Mouse (Mus musculus): ENCODE measurements around the gene Arhgap21.

Arhgap21 gene

DNA sequence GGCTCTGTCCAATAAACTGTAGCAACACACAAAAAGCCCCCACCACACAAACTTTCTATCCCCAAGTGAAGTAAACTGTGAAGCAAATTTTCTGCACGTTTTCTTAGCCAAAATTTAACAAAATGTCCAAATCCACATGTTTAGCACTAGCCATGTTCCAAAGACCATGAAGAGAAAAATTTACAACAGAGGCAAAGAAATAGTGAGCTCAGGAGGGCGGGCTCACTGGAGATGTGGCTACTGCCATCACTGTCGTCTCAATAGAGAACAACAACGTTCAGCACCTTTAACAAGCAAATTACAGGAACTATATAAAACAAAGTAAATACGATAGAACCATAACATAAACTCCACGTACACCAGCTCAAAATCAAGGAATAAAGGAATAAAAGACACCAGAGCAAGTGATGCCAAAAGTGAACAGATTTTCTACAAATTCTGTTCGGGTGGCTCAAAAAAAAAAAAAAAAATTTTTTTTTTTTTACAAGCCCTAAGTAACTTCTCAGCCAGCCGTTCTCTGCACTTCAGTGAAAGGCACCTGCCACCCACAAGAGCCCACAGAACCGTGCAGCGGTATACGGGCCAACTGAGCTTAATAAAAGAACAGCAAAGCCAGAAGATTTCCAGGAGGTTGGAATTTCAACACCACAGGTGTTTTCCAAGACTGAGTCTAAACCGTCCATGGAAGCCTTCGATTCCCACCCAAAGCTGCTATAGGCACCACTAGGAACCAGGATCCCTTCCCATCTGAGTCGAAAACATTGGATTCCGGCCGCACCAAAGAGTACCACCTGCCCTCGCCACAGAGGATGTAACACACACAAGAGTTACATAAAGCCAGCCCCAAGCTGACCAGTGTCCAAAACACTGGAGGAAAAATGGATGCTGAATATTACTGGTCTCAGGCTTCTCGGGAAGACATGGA lies 2.2 kb downstream of the Arhgap21 start:
- no peak for DNase-seq (ENCODE audit: low read depth, low spot score)

DNA sequence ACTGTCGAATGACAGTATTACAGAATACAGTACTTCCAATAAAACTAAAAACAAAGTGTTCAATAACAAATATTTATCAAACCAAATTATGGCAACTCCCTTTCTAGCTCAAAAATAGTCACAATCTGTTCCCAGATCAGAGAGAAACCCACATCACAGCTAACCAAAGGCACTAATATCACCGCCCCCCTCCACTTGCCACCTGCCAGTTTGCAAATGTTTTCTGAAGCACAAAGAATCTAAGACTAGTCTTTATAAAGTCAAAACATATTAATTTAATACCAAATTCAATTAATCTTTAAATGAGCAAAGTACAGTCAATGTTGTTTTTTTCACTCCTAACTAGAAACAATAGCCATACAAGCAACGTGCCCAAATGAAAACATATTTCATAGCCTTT lies 3.3 kb downstream of the Arhgap21 start:
- no peak for DNase-seq (ENCODE audit: low read depth, low spot score)

DNA sequence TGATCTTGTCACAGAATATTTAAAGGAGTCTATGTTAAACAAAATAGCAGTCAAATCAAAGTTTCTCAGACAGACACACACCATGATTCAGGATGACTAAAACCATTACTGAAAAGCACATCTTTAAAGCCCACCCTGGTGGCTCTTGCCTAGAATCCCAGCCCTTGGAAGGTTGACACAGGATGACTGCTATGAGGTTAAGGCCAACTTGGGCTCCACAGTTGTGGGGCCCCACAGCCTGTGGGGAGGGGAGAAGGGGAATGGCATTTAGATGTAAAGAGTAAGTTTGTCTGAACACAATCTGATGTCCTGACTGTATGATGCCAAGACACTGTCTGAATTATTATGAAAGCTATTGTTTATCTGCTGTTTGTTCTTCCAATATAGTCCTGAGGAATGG lies 4.2 kb downstream of the Arhgap21 start:
- DNase-seq (ENCODE audit: low read depth, low spot score), result no peak

DNA sequence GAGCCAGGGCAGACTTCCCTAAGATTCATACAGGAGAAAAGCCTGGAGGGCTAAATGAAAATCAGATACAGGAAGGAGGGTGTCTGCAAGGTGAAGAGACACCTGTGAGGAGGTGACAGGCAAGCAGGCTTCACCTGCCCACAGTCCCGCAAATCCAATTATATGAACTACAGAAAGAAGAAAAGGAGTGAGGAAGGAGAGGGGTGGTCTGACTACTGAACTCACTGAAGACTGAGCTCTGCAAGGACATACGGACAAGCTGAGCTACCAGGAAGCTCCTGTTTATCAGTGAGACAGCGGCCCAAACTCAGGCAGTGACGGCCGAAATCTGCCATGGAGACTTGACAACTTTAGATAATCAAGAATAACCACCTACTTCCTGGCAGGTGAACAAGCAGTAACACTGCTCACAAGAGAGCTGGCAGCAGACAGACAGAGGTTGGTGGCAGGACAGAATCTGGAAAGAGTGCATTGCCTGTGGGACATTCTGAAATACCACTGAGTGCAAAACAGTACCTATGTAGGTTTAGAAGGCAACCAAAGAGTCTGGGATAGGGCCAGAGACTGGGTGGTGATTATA lies 5.4 kb downstream of the Arhgap21 start:
- DNase-seq (ENCODE audit: low read depth, low spot score), result no peak

DNA sequence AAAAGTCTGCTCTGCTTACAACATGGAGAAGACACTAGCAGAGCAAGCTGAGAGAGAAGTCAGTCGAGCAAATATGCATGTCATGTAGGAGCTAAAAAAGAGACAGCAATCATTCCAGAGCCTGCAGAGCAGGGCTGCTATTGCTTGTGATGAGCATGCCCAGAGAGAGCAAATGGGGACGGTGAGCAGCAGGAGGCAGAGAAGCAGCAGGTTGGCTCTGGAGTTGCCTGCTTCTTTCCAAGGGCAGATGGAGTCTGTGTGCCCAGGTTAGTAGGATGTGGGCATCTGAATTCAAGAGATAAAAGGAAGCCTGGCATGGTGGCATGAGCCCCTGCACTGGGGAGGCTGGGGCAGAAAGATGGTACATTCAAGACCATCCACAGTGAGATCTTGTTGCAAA lies 6.4 kb downstream of the Arhgap21 start:
- DNase-seq (ENCODE audit: low read depth, low spot score), result no peak

DNA sequence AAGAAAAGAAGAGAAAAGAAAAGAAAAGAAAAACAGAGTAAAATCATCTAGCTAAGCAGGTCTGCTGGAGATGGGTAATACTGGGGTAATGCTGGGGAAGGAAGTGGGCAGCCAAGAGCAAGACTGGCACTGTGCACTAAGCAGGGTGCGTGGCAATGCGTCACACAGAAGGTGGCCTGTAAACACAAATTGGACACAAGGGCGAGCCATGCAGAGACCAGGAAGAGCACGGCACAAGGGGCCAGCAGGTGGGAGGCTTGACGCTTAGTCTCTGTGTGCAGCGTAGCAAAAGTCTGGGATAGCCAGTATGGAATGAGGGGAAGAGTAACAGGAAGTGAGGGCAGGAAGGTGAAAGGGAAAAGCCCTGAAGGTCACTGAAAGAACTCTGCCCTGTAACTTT lies 6.9 kb downstream of the Arhgap21 start:
- DNase-seq (ENCODE audit: low read depth, low spot score), result peak; percentile 14

DNA sequence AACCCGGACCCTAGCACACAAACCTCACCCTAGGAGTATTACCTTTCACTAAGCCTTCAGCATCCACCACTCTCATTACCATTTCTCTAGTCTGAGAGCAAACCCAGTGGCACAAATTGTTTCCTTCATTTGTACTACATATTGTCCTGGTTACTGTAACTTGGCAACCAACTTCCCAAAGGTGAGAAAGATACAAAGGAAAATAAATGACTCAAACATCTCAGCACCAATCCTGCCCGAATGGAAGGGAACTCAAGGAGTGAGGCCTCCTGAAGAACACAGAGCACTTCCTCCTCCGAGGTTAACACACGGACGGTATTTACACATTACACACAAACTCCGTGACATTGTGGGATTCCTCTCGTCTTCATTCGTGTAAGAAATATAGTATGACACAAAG lies 7.4 kb downstream of the Arhgap21 start:
- no peak for DNase-seq (ENCODE audit: low read depth, low spot score)

DNA sequence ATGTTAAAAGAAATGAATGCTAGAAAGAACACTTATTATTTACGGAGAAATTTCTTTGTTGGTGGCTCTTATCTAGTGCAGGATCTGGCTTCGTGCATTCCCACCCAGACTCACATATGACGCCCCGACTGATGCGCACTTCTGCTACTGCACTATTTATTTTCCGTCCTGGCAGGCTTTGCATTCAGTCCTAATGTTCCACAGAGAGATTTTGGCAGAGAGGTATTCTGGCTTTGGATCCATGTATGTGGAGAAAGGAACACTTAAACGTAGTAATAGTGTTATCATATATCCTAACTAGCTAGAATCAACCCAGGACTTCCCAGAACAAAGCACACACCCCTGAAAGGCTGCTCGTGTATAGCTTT lies 8.0 kb downstream of the Arhgap21 start:
- no peak for DNase-seq (ENCODE audit: low read depth, low spot score)

DNA sequence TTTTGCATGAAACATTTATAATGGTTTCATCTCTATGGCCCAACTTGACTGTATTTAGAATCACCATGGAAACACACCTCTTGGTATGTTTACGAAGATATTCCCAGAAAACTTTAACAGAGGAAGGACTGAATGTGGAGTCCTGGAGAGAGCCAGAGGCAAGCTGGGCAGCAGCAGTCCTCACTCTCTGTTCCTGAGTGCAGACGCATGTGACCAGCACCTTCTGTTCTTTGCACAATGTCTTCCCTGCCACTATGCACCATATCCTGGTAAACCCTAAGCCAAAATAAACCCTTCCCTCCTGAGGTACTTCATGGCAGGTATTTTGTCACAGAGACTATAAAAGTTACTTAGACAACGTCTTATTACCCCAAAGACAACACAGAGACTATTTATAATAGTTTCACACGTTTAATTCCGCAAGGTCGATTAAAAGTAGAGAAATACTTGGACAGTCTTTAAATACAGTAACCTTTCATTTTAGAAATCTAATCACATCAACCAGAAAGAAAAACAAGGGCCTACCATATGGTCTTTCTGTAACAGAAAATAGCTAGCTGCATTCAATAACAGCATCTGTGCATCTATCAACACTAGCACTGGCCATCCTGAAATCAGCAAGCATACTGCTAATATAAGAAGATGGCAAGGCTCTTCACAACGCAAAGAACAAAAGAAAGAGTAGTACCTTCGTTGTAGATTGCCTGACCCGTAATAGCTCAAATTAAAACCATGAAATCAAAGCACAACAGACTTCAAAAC lies 8.6 kb downstream of the Arhgap21 start:
- no peak for DNase-seq (ENCODE audit: low read depth, low spot score)

DNA sequence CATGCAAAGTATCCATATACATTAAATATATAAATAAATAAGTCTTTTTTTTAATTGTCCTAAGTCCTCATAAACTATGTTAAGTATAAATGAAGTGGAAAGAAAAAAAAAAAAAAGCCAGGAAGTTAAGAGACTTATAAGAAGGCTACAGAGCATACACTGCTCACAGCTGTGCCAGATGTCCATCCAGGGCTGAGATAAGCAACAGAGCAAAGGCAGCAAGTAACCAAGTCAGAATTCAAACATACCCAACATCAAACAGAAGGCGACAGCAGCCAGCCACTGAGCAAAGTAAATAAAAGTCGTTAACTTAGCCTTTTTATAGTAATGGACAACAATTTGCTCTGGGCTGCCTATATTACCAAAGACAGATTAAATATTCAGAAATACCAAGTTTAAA lies 9.6 kb downstream of the Arhgap21 start:
- DNase-seq (ENCODE audit: low read depth, low spot score), result no peak

DNA sequence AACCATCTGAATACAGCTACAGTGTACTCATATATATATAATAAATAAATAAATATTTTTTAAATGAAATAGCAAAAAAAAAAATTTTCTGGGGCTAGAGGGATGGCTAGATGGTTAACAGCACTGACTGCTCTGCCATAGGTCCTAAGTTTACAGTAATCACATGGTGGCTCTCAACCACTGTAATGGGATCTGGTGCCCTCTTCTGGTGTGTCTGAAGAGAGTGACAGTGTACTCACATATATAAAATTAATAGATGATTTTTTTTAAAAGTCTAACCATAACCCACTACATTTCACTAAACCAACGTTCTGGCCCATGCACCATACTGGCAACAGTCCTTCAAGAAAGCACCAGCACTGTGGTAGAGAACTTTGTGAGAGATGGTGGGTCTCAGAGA lies 10.7 kb downstream of the Arhgap21 start:
- no peak for DNase-seq (ENCODE audit: low read depth, low spot score)

DNA sequence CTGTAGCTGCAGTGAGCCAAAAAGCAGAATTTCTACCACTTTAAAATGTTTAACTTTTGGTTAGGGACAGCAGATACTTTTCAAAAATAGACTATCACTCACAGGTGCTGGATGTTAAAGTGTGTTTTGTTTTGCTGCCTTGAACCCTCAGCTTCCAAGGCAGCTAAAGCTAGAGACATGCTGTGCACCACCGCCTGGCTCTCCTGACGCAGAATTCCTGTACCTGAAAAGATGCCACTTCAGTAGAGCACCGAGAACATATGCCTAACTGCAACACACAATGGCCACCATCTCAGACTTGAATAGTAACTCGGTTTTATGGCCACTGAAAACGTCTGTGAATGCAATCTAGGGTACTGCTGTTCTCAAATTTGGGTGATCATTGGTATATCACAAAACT lies 12.0 kb downstream of the Arhgap21 start:
- no peak for DNase-seq (ENCODE audit: low read depth, low spot score)

DNA sequence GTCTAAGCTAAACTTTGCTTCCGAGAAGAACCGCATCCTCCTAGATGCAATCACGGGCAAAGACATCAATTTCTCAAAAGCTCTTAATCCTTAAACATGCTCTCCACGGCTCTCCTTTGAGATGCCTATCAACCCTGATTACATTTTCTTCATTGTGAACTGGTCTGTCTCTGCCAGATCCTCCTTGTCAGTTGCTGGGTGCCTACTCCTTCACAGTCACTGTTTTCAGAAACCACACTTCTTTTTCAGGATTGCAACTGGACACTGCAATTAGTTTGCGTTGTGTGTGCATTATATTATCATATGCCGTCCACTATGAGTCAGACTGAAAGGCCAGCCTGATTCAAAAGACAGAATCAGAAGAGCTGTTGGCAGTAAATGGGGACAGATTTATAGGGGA lies 12.7 kb downstream of the Arhgap21 start:
- DNase-seq (ENCODE audit: low read depth, low spot score), result no peak

DNA sequence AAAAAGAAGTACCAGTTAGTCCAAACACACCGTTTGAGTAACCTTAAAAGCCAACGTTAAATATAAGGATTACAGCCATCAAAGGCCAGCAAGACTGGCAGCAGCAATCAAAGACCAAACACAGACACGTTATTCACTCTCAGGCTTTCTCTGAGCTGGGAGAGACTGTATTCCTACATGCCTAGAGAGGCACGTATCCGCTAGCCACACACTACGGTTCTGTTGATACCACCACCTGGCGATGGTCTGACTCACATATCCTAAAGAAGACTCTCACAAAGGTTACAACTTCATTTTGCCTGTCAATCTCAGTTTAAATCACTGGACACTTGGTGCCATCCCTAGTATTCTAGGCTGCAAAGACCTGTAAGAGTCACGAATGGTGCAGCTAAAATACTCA lies 13.3 kb downstream of the Arhgap21 start:
- DNase-seq (ENCODE audit: low read depth, low spot score), result no peak

DNA sequence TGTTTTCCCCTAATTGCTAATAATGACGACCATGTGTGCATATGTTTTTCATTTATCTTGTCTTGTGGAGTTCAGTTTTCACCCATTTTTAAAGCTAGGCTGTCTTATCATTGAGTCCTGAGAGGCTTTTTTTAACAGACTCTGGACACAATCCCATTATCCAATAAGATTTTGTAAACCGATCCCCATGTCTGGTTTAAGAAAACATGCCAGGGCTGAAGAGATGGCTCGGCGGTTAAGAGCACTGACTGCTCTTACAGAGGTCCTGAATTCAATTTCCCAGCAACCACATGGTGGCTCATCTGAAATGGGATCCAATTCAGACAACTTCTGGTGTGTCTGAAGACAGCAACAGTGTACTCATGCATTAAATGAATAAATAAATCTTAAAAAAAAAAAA lies 16.0 kb downstream of the Arhgap21 start:
- DNase-seq (ENCODE audit: low read depth, low spot score), result no peak

DNA sequence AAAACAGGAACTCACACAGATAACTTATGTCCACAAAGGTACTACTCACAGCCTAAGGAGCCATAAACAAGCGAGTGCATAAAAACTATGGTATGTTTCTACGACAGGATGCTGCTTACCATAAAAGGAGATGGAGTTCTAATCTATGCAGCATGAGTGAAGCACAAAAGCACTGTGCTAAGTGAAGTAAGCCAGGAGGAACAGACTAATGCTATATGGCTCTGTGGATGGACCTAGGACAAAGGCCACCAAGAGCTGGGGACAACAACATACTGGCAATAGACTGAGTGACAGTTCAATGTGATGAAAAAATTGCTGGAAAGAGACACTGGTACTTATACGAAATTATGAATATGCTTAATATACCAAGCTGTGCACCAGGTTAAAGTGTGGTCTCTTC lies 19.5 kb downstream of the Arhgap21 start:
- no peak for DNase-seq (ENCODE audit: low read depth, low spot score)

DNA sequence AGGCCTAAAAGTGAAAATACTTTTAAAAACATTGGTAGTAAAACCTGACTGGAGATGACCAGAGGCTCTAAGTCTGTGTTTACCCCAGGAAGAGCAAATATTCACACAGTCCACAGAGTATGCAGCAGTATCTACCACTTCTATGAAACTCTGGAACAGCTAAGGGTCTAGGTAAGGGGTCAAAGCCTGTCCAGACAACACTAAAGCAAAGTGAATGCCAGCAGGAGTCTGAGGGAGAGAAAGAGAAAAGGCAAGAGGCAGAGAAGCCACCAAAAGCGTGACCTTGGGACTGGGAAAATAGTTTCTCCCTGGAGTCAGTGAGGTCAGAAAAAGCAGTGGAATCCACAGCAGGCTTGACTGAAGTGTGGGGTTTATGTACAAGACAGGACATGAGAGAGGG lies 21.6 kb downstream of the Arhgap21 start:
- DNase-seq (ENCODE audit: low read depth, low spot score), result no peak

DNA sequence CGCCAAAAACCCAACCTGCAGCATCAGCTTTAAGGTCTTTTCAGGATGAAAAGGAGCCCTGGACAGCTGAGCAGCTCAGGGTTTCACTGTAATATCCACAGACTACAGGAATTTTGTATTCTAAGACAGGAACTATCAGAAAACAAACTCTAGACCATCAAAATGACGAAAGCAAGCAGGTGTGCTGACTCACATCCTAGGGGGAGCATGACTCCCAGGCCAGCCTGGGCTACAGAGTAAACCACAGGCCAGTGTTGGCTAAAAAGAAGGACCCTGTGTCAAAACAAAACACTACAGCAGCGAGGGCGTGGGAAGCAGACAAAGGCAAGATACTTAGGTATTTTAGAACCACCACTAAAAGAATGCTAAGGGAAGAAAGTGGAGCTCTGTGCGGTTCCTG lies 23.1 kb downstream of the Arhgap21 start:
- DNase-seq (ENCODE audit: low read depth, low spot score), result no peak

DNA sequence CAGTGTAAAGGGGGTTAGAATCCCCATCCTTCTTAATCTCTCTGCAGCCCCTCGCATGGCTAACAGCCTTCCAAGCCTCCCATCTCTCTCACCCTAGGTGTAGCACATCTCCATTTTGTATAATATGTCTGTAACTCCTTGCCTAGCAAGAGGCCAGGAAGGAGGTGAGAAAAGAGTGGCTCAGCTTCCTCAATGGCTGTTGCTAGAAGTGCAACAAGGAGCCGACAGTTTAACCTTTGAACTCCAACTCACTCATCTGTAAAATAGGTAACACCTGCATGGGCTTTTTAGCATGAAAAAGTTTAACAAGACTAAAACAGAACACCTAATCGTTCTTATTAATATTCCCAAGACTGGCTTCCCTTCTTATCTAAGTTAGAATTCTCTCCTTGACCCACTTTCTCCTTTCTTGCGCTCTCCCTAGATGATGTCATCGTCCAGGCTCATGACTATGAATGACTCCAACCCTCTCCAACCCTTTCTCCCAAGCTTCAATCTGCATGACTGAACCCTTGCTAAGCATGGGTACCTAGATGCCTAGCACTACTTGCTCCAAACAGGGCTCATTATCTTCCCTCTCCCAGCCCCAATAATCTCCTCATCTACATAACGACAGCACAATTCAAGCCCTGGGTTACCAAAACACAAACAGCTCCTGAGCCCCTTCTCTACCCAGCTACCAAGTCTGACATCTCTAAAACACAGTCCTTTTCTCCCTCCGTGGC lies 24.8 kb downstream of the Arhgap21 start:
- DNase-seq (ENCODE audit: low read depth, low spot score), result no peak

DNA sequence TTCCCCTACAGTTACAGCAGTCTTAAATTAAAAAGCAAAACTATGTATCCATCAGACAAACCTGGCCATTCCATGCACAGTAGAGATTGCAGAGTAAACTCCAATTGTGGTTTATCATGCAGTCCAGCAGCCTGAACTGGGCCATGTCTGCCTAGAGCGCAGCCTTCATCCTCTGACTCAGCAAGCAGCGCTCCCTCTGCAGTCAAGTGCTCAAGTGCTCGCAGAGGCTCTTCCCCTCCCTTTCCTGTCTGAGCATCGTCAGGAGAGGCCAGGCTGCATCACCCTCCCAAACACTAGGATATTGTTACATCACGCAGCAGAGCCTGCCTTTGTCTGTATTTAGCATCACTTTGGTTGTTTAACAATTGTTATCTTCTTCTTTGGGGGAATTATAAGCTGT lies 25.5 kb downstream of the Arhgap21 start:
- DNase-seq (ENCODE audit: low read depth, low spot score), result no peak

DNA sequence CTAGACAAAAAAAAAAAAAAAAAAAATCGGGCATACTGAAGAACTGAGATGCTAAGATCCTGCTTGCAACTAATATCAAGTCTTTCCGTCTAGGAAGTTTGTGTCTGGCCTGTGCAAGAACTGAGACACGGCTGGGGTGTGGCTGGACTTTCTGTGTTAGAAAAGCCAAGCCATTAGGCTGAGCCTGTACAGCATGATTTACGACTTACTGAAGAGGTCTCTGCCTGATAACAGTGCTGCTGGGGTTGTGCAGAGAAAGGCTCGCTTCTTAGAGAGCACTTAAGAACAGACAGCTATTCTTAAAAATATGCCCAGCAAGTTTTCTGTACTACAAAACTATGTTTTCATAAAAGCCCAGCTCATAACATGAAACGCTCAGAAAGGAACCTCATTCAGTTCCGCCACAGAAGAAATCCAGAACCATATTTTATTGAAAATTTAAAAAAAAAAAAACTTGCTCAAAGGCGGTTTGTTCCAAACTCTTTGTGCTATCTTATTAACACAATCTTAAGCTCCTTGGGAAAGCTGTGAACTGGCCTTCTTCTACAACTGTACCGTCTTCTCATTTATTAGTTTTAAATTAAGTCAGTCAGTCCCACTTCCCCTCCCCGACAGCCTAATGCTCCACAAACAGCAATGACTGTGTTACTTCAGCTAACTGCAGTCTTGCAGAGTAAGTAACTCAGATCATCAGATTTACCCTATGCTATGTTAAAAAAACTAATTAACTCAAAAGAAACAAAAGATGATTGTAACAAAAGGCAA lies 26.1 kb downstream of the Arhgap21 start:
- no peak for DNase-seq (ENCODE audit: low read depth, low spot score)
